Mouse (Mus musculus) cerebellum, adult 9-11 months (tissue): ENCODE results near the gene Olfr1254.

ENCODE experiments used
- DNase-seq: peaks from one replicate; pipeline ENCODE4 v3.0.0; 2022

The Olfr1254 gene

GRCm38 (mm10) chr2:89793519-89793918 lies at the start of gene Olfr1254:
Olfr1254 (minus strand) TSS chr2:89793619.
- DNase-seq: no peak

GRCm38 (mm10) chr2:89841455-89841854 lies 48.0 kb upstream of the Olfr1254 start, which contains the start of gene Olfr1256:
Olfr1256 (minus strand) TSS chr2:89841555.
- DNase-seq: no peak

- DNase-seq: no peak
These were observed 26.8 kb upstream of the Olfr1254 start for GRCm38 (mm10) chr2:89820216-89820615.

GRCm38 (mm10) chr2:89811751-89812150 lies 18.3 kb upstream of the Olfr1254 start, which contains the start of gene Olfr1255:
Olfr1255 (plus strand) TSS chr2:89812051.
- no peak for DNase-seq

GRCm38 (mm10) chr2:89810751-89811150 lies 17.3 kb upstream of the Olfr1254 start:
- DNase-seq: no peak

GRCm38 (mm10) chr2:89799583-89799982 lies 6.2 kb upstream of the Olfr1254 start:
- no peak for DNase-seq

- DNase-seq: no peak
These were observed 36.4 kb downstream of the Olfr1254 start, which contains the start of gene Olfr1253 for GRCm38 (mm10) chr2:89756990-89757389. Olfr1253 (minus strand) TSS chr2:89757090.
